Mouse (Mus musculus) MEL (cell line): Measurements from ENCODE around the gene Gsg1l. TPM values are rescaled to one million over a fixed set of nuclear protein-coding genes. Genes with fewer than 3 reads are reported as not detected.

ENCODE experiments used
- DNase-seq: peaks from one replicate; pipeline ENCODE4 v3.0.0; 2011; ENCODE audit warnings: low read depth, low spot score
- H3K27ac ChIP-seq: 2 replicates; pipeline ENCODE4 v1.5.1; 2012; ENCODE audit warnings: low read depth, mild to moderate bottlenecking, control low read depth, low read length, moderate library complexity; ENCODE audit not compliant: control insufficient read depth
- H3K27me3 ChIP-seq, 2 experiments: fragments of 150-350 bp in 1 of 2; sonication (generic) in 1 of 2; 2 replicates each; pipeline ENCODE4 v1.6.1; 2012; ENCODE audit warnings: low read length in 2 of 2, mild to moderate bottlenecking in 2 of 2, improper control_type of control experiment in 1 of 2, moderate library complexity in 1 of 2; ENCODE audit not compliant: insufficient read depth in 2 of 2, control insufficient read depth in 1 of 2
- H3K36me3 ChIP-seq, 2 experiments: 2 replicates each; pipeline ENCODE4 v1.6.1; 2012 to 2014; ENCODE audit warnings: low read length in 2 of 2, improper control_type of control experiment in 1 of 2, inconsistent platforms in 1 of 2, mild to moderate bottlenecking in 1 of 2; ENCODE audit not compliant: insufficient read depth in 2 of 2, control insufficient read depth in 1 of 2
- H3K4me1 ChIP-seq, 2 experiments: fragments of 150-350 bp in 1 of 2; sonication (generic) in 1 of 2; 2 replicates each; pipeline ENCODE4 v1.6.1; 2012; ENCODE audit warnings: low read length in 2 of 2, improper control_type of control experiment in 1 of 2, mild to moderate bottlenecking in 1 of 2; ENCODE audit not compliant: insufficient read depth in 2 of 2, control insufficient read depth in 1 of 2
- H3K4me3 ChIP-seq, 2 experiments: fragments of 150-350 bp in 1 of 2; sonication (generic) in 1 of 2; 2 replicates each; pipeline ENCODE4 v1.5.1; 2012; ENCODE audit warnings: low read depth in 2 of 2, low read length in 2 of 2, mild to moderate bottlenecking in 2 of 2, moderate library complexity in 2 of 2, control low read depth in 1 of 2, improper control_type of control experiment in 1 of 2; ENCODE audit not compliant: control insufficient read depth in 1 of 2, insufficient read depth in 1 of 2
- H3K79me2 ChIP-seq: 2 replicates; pipeline ENCODE4 v1.6.1; 2012; ENCODE audit warnings: mild to moderate bottlenecking, low read length, moderate library complexity; ENCODE audit not compliant: control insufficient read depth, poor library complexity, insufficient read depth
- H3K9ac ChIP-seq: 2 replicates; pipeline ENCODE4 v1.6.1; 2012; ENCODE audit warnings: low read depth, mild to moderate bottlenecking, control low read depth, low read length, moderate library complexity; ENCODE audit not compliant: control insufficient read depth, poor library complexity, severe bottlenecking
- H3K9me3 ChIP-seq: fragments of 150-350 bp; sonication (generic); replicated peaks from 2 replicates; pipeline ENCODE4 v1.6.1; 2012; ENCODE audit warnings: mild to moderate bottlenecking, low read length, improper control_type of control experiment, moderate library complexity; ENCODE audit not compliant: insufficient read depth
- CHD1 ChIP-seq: IDR thresholded peaks from 2 replicates; pipeline ENCODE4 v1.6.1; 2012; ENCODE audit warnings: low read depth, mild to moderate bottlenecking, inconsistent platforms, low read length, improper control_type of control experiment
- CTCF ChIP-seq, 3 experiments: IDR thresholded peaks in 2 of 3; conservative IDR thresholded peaks in 1 of 3; 2 replicates each; pipeline ENCODE4 v1.5.1; 2011 to 2012; ENCODE audit warnings: low read length in 3 of 3, low read depth in 2 of 3, mild to moderate bottlenecking in 2 of 3, improper control_type of control experiment in 1 of 3, inconsistent platforms in 1 of 3, mixed read lengths in 1 of 3, moderate library complexity in 1 of 3; ENCODE audit not compliant: control insufficient read depth in 1 of 3, insufficient read depth in 1 of 3, poor library complexity in 1 of 3, severe bottlenecking in 1 of 3
- E2F4 ChIP-seq: IDR thresholded peaks from 2 replicates; pipeline ENCODE4 v1.6.1; 2011; ENCODE audit warnings: low read depth, low read length, improper control_type of control experiment, borderline replicate concordance
- ELF1 ChIP-seq: IDR thresholded peaks from 2 replicates; pipeline ENCODE4 v1.6.1; 2014; ENCODE audit warnings: low read depth, mild to moderate bottlenecking, inconsistent platforms, low read length, improper control_type of control experiment, moderate library complexity
- ETS1 ChIP-seq: IDR thresholded peaks from 2 replicates; pipeline ENCODE4 v1.6.1; 2012; ENCODE audit warnings: low read depth, mild to moderate bottlenecking, inconsistent platforms, low read length, improper control_type of control experiment, moderate library complexity
- HCFC1 ChIP-seq: IDR thresholded peaks from 2 replicates; pipeline ENCODE4 v1.6.1; 2012; ENCODE audit warnings: low read depth, mild to moderate bottlenecking, inconsistent platforms, low read length, improper control_type of control experiment, moderate library complexity
- KAT2A ChIP-seq: conservative IDR thresholded peaks from 2 replicates; pipeline ENCODE4 v1.6.1; 2012; ENCODE audit warnings: low read depth, low read length, improper control_type of control experiment, inconsistent platforms
- MAZ ChIP-seq: IDR thresholded peaks from 2 replicates; pipeline ENCODE4 v1.6.1; 2012; ENCODE audit warnings: low read depth, mild to moderate bottlenecking, inconsistent platforms, low read length, improper control_type of control experiment
- MEF2A ChIP-seq: IDR thresholded peaks from 2 replicates; pipeline ENCODE4 v1.6.1; 2014; ENCODE audit warnings: low read depth, mild to moderate bottlenecking, inconsistent platforms, low read length, improper control_type of control experiment; ENCODE audit not compliant: poor library complexity, insufficient replicate concordance, severe bottlenecking; ENCODE audit errors: extremely low read depth
- MXI1 ChIP-seq: IDR thresholded peaks from 2 replicates; pipeline ENCODE4 v1.6.1; 2011; ENCODE audit warnings: mild to moderate bottlenecking, low read depth, low read length, improper control_type of control experiment
- MYB ChIP-seq: IDR thresholded peaks from 2 replicates; pipeline ENCODE4 v1.6.1; 2011; ENCODE audit warnings: mild to moderate bottlenecking, low read depth, low read length, improper control_type of control experiment
- NELFE ChIP-seq: IDR thresholded peaks from 2 replicates; pipeline ENCODE4 v1.6.1; 2011; ENCODE audit warnings: low read depth, low read length, improper control_type of control experiment
- POLR2A ChIP-seq, 2 experiments: IDR thresholded peaks; 2 replicates each; pipeline ENCODE4 v1.6.1; 2011 to 2012; ENCODE audit warnings: low read length in 2 of 2, mild to moderate bottlenecking in 2 of 2, control low read depth in 1 of 2, improper control_type of control experiment in 1 of 2, low read depth in 1 of 2, moderate library complexity in 1 of 2; ENCODE audit not compliant: control insufficient read depth in 1 of 2, insufficient read depth in 1 of 2, poor library complexity in 1 of 2
- POLR2AphosphoS5 ChIP-seq: IDR thresholded peaks from 2 replicates; pipeline ENCODE4 v1.6.1; 2012; ENCODE audit warnings: low read depth, borderline replicate concordance, mild to moderate bottlenecking, inconsistent platforms, low read length, moderate library complexity, mixed read lengths
- RCOR1 ChIP-seq: IDR thresholded peaks from 2 replicates; pipeline ENCODE4 v1.6.1; 2012; ENCODE audit warnings: low read depth, mild to moderate bottlenecking, inconsistent platforms, low read length, improper control_type of control experiment
- SMC3 ChIP-seq: IDR thresholded peaks from 2 replicates; pipeline ENCODE4 v1.6.1; 2011; ENCODE audit warnings: low read depth, low read length, improper control_type of control experiment
- TCF12 ChIP-seq: IDR thresholded peaks from 2 replicates; pipeline ENCODE4 v1.6.1; 2014; ENCODE audit warnings: low read depth, mild to moderate bottlenecking, inconsistent platforms, low read length, improper control_type of control experiment, moderate library complexity
- ZKSCAN1 ChIP-seq: IDR thresholded peaks from 2 replicates; pipeline ENCODE4 v1.6.1; 2012; ENCODE audit warnings: low read depth, mild to moderate bottlenecking, inconsistent platforms, low read length, improper control_type of control experiment, moderate library complexity
- polyA plus RNA-seq, 2 experiments: library from polyadenylated mRNA; stranded (reverse) in 1 of 2; unstranded in 1 of 2; fragments of >175 nt in 1 of 2; fragments of >200 nt in 1 of 2; gene quantifications; 2 replicates each; pipeline versions ENCODE4 v1.2.1 to v1.2.4; 2012; ENCODE audit warnings: low replicate concordance in 2 of 2, low read depth in 1 of 2; ENCODE audit not compliant: insufficient read length in 2 of 2, insufficient read depth in 1 of 2, missing spikeins in 1 of 2
- total RNA-seq: library from RNA; depleted of rRNA; stranded (reverse); fragments of 300-350 nt; gene quantifications from 2 replicates; pipeline ENCODE4 v1.2.3, GENCODE M21; 2012; rRNA removed

Gene Gsg1l
- total and polyA plus RNA-seq, 3 experiments: not detected

GRCm38 (mm10) chr7:125832767-125833166, 249.4 kb downstream of the Gsg1l start (continued):
- TF ChIP-seq SMC3 (no peak), ZKSCAN1 (no peak), ETS1 (no peak), TCF12 (no peak), E2F4 (no peak), CHD1 (no peak), MAZ (no peak), MEF2A (no peak), KAT2A (no peak), NELFE (no peak), CTCF (IDR thresholded peaks at IDR 0.05 in 2 of 3, conservative IDR thresholded peaks at IDR 0.05 in 1 of 3; ENCODE audit: control insufficient read depth in 1 of 3, insufficient read depth in 1 of 3, low read depth in 2 of 3, low read length in 3 of 3, poor library complexity in 1 of 3, severe bottlenecking in 1 of 3) (no peak), MXI1 (peak; percentile 84)

- DNase-seq: peak; percentile 38
- TF ChIP-seq TCF12 (no peak), MYB (no peak), RCOR1 (no peak), HCFC1 (no peak), POLR2AphosphoS5 (no peak)
- Histone ChIP-seq H3K27ac (no peak overlapping the region), H3K9ac (no peak overlapping the region), H3K4me3 (no peak overlapping the region), H3K79me2 (no peaks in the 10 kb centered on the region), H3K9me3 (no peaks in the 10 kb centered on the region), H3K4me1 (peaks cover 0 to 6% of the 10 kb centered on the region in 2 experiments; a peak in 2 of 4 replicates), H3K36me3 (peaks cover 0 to 5% of the 10 kb centered on the region in 2 experiments; a peak in 1 of 4 replicates), H3K27me3 (no peaks in the 10 kb centered on the region)
These were observed 253.0 kb downstream of the Gsg1l start for GRCm38 (mm10) chr7:125829121-125829666.

DNA sequence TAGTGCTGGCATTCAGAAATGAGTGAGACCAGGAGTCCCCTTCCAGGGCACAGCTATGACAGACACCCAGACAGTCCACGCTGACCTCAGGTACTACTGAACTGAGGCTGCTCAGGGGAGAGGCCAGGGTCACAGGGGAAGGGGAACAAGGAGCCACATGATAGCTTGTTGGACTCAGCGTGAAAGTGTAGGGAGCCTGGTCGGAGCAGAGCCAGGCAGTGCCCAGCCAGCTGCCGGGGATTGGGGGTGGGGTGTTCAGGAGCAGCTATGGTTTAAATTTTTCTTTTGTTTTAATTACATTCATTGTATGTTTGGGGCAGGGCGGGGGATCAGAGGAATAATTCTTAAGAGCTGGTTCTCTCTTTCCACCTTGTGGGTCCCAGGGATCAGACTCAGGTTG, 253.7 kb downstream of the Gsg1l start:
- TF ChIP-seq POLR2A (IDR thresholded peaks at IDR 0.05; ENCODE audit: control insufficient read depth in 1 of 2, insufficient read depth in 1 of 2, low read depth in 1 of 2, low read length in 2 of 2, poor library complexity in 1 of 2) (no peak), ELF1 (no peak), RCOR1 (no peak), HCFC1 (no peak), ETS1 (no peak)
- no peaks in the 10 kb centered on the region for H3K9me3 ChIP-seq

More for the DNA sequence above, 253.7 kb downstream of the Gsg1l start:
- H3K4me3 ChIP-seq: no peak overlapping the region
- H3K27me3 ChIP-seq: no peaks in the 10 kb centered on the region
- no peak for DNase-seq
- no peaks in the 10 kb centered on the region for H3K79me2 ChIP-seq
- H3K27ac ChIP-seq: no peak overlapping the region
- H3K36me3 ChIP-seq: peaks cover 0 to 5% of the 10 kb centered on the region in 2 experiments; a peak in 1 of 4 replicates
- peaks cover 0 to 6% of the 10 kb centered on the region in 2 experiments; a peak in 2 of 4 replicates for H3K4me1 ChIP-seq
- no peak overlapping the region for H3K9ac ChIP-seq

Other genes with a start within 250 kb of the Gsg1l start
- gene Xpo6, start 118.1 kb upstream of the Gsg1l start, total RNA-seq: 88.3 and 89.3 TPM in 2 replicates
- 100 to 1,000 TPM; 197 to 365 TPM for gene Xpo6, start 118.1 kb upstream of the Gsg1l start, polyA plus RNA-seq
- gene Sbk1, start 190.2 kb upstream of the Gsg1l start, total RNA-seq: 3.4 and 3.9 TPM in 2 replicates
- gene Sbk1, start 190.2 kb upstream of the Gsg1l start, polyA plus RNA-seq: 1 to 10 TPM in 1 of 2 experiments, not detected in 1; 5.4 TPM